Mouse (Mus musculus): ENCODE results near the gene 2310009B15Rik. TPM values are rescaled to one million over a fixed set of nuclear protein-coding genes. Genes with fewer than 3 reads are reported as not detected.

Gene 2310009B15Rik
- 5.4 TPM for polyA plus RNA-seq (2015; fragmentation: Illumina TruSeq; extraction: RNeasy Lipid Tissue Mini Kit (QIAGEN cat#74804); ENCODE audit: insufficient read depth, low read depth, low replicate concordance)

DNA sequence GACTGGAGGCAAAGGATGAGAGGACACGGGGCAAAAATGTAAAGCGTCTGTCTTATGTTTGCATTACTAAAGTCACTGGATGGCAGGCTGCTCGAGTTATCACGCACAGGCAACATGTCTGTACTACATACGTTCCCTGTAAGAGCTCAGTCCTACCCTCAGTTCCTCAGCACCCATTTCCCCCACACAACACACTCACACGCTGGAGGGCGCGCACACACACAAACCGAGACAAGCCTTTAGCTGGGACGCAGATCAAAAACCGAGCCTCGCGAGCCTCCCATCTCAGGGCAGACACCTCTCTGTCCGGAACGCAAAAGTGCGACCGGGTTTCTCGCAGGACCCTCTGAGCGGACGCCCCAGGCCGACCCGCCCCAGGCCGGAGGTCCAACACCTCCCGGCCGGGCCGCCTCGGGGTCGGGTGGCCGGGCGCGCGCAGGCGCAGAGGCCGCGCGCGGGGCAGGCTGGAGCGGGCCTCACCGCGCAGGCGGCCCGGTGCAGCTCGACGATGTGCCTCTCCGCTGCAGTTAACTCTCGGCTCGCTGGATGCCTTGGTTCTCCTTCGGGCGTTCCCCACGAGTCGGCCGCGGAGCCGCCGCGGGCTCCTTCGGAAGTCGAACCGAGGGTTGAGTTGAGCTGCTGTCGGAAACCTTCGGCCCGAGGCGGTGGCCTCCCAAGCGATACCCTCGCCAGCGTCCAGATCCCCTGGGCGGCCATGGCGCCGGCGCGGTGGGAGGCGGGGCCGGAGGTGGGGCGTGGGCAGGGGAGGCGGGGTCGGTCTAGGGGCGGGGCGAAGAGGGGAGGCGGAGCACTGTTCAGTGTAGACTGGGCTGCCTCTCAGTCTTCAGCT, at the start of gene 2310009B15Rik:
Gene 2310009B15Rik, minus strand, starts transcription at position 752 of the 850 bp plus-strand sequence.

GRCm38 (mm10) chr1:138848511-138849109, 8.0 kb downstream of the 2310009B15Rik start, which contains the start of gene Lhx9:
Gene Lhx9, minus strand, starts transcription at chr1:138848577.

Other genes with a start within 250 kb of the 2310009B15Rik start
- 6.5 TPM for gene Nek7, start 236.7 kb downstream of the 2310009B15Rik start, polyA plus RNA-seq (2015; fragmentation: Illumina TruSeq; extraction: RNeasy Lipid Tissue Mini Kit (QIAGEN cat#74804); ENCODE audit: insufficient read depth, low read depth, low replicate concordance)
- gene Lhx9, start 8.3 kb downstream of the 2310009B15Rik start, polyA plus RNA-seq (2015; fragmentation: Illumina TruSeq; extraction: RNeasy Lipid Tissue Mini Kit (QIAGEN cat#74804); ENCODE audit: insufficient read depth, low read depth, low replicate concordance) = not detected
- gene Dennd1b, start 106.6 kb upstream of the 2310009B15Rik start, polyA plus RNA-seq (2015; fragmentation: Illumina TruSeq; extraction: RNeasy Lipid Tissue Mini Kit (QIAGEN cat#74804); ENCODE audit: insufficient read depth, low read depth, low replicate concordance) = 1.4 TPM

Measured in pancreas, adult 10 weeks (tissue).